ENCODE assay signal across 30 mouse cellular contexts in the genomic region with DNA sequence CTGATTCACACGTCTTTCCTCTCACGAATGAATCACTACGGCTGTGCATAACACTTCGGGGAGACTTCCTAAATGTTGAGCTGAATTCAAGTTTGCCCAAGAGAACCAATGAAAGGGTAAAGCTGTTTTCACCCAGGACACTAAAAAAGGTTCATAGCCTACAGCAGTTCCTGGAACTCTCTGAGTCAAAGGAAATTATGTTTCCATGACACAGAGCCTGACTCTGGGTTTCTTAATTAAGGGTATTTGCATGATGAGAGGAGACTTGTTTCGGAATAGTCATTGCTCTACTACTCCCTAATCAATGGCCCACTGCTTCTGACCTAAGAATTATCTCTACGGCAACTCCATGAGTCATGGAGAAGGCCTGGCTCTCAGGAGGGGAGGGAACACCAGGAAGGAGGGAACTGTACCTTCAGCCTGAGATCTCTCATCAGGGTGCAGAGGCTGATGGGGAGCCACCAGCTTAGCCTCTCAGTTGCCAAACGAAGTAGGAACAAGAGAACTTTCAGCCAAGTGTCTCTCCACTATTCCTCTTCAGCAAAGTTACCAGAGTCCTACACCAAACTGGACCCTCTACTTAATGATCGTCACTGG.
A peak's percentile ranks its signal among the peaks of the same experiment; 100 is the strongest.
DNase-seq lines count a peak whose midpoint lies in the region; ATAC-seq and TF ChIP-seq lines count a peak whose summit lies in the region.
"Had no signal": no experiment of that assay in that cellular context is flagged by ENCODE, and none has a peak within 500 bp of the region (broad histone marks: within the 10 kb centered on the region; RNA-seq: fewer than 3 reads in every experiment).

No protein-coding gene starts in this region.

- no peak overlapping the region for H3K4me3 ChIP-seq in heart, embryonic 10.5 days
- no peak overlapping the region for H3K4me3 ChIP-seq in limb, embryonic 10.5 days
- H3K4me3 ChIP-seq in liver, postnatal 0 days (ENCODE audit: low read depth, low read length), result no peak overlapping the region
- H3K4me3 ChIP-seq: embryonic facial prominence, embryonic 12.5 days; hindbrain, embryonic 13.5 days; limb, embryonic 15.5 days; liver, embryonic 13.5 days; midbrain, embryonic 10.5 days; midbrain, embryonic 15.5 days had no signal

- no peaks in the 10 kb centered on the region for H3K9me3 ChIP-seq in heart, embryonic 10.5 days
- no peaks in the 10 kb centered on the region for H3K9me3 ChIP-seq in limb, embryonic 10.5 days (replicated peaks)
- H3K9me3 ChIP-seq in liver, postnatal 0 days (ENCODE audit: low read length), result no peaks in the 10 kb centered on the region
- H3K9me3 ChIP-seq: embryonic facial prominence, embryonic 12.5 days; G1E; hindbrain, embryonic 13.5 days; limb, embryonic 15.5 days; liver, embryonic 13.5 days; midbrain, embryonic 10.5 days; midbrain, embryonic 15.5 days had no signal

- ATAC-seq in Patski, result peak; percentile 45
- ATAC-seq in liver, postnatal 0 days, result no peak
- ATAC-seq: forebrain, postnatal 0 days; midbrain, embryonic 15.5 days had no signal

- no peak overlapping the region for H3K9ac ChIP-seq in liver, postnatal 0 days (replicated peaks)
- H3K9ac ChIP-seq: embryonic facial prominence, embryonic 12.5 days; forebrain, postnatal 0 days; hindbrain, embryonic 13.5 days; limb, embryonic 15.5 days; liver, embryonic 13.5 days; lung, embryonic 14.5 days; midbrain, embryonic 15.5 days had no signal

- H3K27ac ChIP-seq in heart, embryonic 10.5 days, result no peak overlapping the region
- H3K27ac ChIP-seq in limb, embryonic 10.5 days, result no peak overlapping the region
- no peak overlapping the region for H3K27ac ChIP-seq in liver, postnatal 0 days (ENCODE audit: low read depth)
- H3K27ac ChIP-seq: embryonic facial prominence, embryonic 12.5 days; hindbrain, embryonic 13.5 days; limb, embryonic 15.5 days; liver, embryonic 13.5 days; midbrain, embryonic 10.5 days; midbrain, embryonic 15.5 days had no signal

- 0 out of 2 replicates have a peak, but pooled peaks cover 6% of the 10 kb centered on the region for H3K4me1 ChIP-seq in heart, embryonic 10.5 days
- peaks cover 13% of the 10 kb centered on the region for H3K4me1 ChIP-seq in limb, embryonic 10.5 days
- H3K4me1 ChIP-seq in liver, postnatal 0 days (ENCODE audit: insufficient read depth), result no peaks in the 10 kb centered on the region
- H3K4me1 ChIP-seq: embryonic facial prominence, embryonic 12.5 days; limb, embryonic 15.5 days; liver, embryonic 13.5 days; midbrain, embryonic 15.5 days had no signal

- H3K36me3 ChIP-seq in heart, embryonic 10.5 days, result no peaks in the 10 kb centered on the region
- H3K36me3 ChIP-seq in limb, embryonic 10.5 days, result no peaks in the 10 kb centered on the region
- H3K36me3 ChIP-seq in liver, postnatal 0 days (replicated peaks; ENCODE audit: insufficient read depth, low read length), result no peaks in the 10 kb centered on the region
- H3K36me3 ChIP-seq: embryonic facial prominence, embryonic 12.5 days; G1E; hindbrain, embryonic 13.5 days; limb, embryonic 15.5 days; liver, embryonic 13.5 days; midbrain, embryonic 10.5 days; midbrain, embryonic 15.5 days had no signal

- in situ Hi-C loops in Patski (cut with MboI; ENCODE audit: low pct_unique_long_range_greater_than_20kb), result no loop called here

- no peak for TF ChIP-seq EP300 in liver, postnatal 0 days (IDR thresholded peaks at IDR 0.05; ENCODE audit: low read depth)

- peak; percentile 36 for DNase-seq in heart, embryonic 10.5 days (ENCODE audit: low spot score)
- no peak for DNase-seq in heart, postnatal 36 days
- DNase-seq in CD4-positive, CD25-positive, alpha-beta regulatory T cell, adult 2 months (ENCODE audit: low read depth, low spot score), result peak; percentile 17
- DNase-seq in Patski (ENCODE audit: low read depth, low spot score), result no peak
- DNase-seq in limb, embryonic 10.5 days (ENCODE audit: low spot score), result peak; percentile 14
- DNase-seq in frontal cortex, postnatal 25 days (ENCODE audit: low spot score in 2 of 2), result no peak
- DNase-seq in liver, postnatal 0 days, result no peak
- DNase-seq in cerebellum, postnatal 36 days, result no peak
- DNase-seq: adrenal gland, adult 2 months; cerebellum, adult 8-10 months; embryo, embryonic 11 days; forebrain, postnatal 0 days; gastrocnemius, postnatal 10 days; heart, postnatal 4 days; kidney, adult 2 months; kidney, postnatal 4 days; layer of hippocampus, postnatal 36 days; left cerebral cortex, postnatal 4 days; liver, embryonic 13.5 days; lung, embryonic 14.5 days; lung, postnatal 14 days; thymus, adult 2 months; thymus, postnatal 36 days had no signal

- no peaks in the 10 kb centered on the region for H3K27me3 ChIP-seq in heart, embryonic 10.5 days (ENCODE audit: insufficient read depth, poor library complexity, severe bottlenecking)
- H3K27me3 ChIP-seq in Patski, result no peaks in the 10 kb centered on the region
- H3K27me3 ChIP-seq in limb, embryonic 10.5 days (ENCODE audit: low read depth, poor library complexity, severe bottlenecking), result peaks cover 8% of the 10 kb centered on the region; the same call in 1 of the 2 replicates
- H3K27me3 ChIP-seq in liver, postnatal 0 days (ENCODE audit: insufficient read depth, low read length), result no peaks in the 10 kb centered on the region
- H3K27me3 ChIP-seq: embryonic facial prominence, embryonic 12.5 days; hindbrain, embryonic 13.5 days; limb, embryonic 15.5 days; liver, embryonic 13.5 days; midbrain, embryonic 15.5 days had no signal

- POLR2A ChIA-PET in Patski (lab: Charles Lee), result interaction anchor here (0.6 kb wide), 1 partner anchor 209 kb away, joined by 8 read pairs; no protein-coding TSS in a partner anchor

- CTCF ChIA-PET in Patski (lab: Charles Lee), result no interaction called here

- intact Hi-C loops in heart, postnatal 36 days (cut with DNase I), result no loop called here

- H3K4me2 ChIP-seq in liver, postnatal 0 days (ENCODE audit: low read depth, low read length), result no peak overlapping the region
- H3K4me2 ChIP-seq: embryonic facial prominence, embryonic 12.5 days; heart, embryonic 11.5 days; hindbrain, embryonic 13.5 days; limb, embryonic 15.5 days; liver, embryonic 13.5 days; lung, embryonic 14.5 days; midbrain, embryonic 15.5 days had no signal

- WGBS in heart, embryonic 10.5 days, result 80% methylated on average over 8 of the region's 8 CpGs
- WGBS in limb, embryonic 10.5 days, result 90% methylated on average over 8 of the region's 8 CpGs
- WGBS in liver, postnatal 0 days (ENCODE audit: insufficient replicate concordance), result 75% methylated on average over 8 of the region's 8 CpGs

- TF ChIP-seq CTCF in Patski (IDR thresholded peaks at IDR 0.05), result no peak
- TF ChIP-seq CTCF in liver, postnatal 0 days (IDR thresholded peaks at IDR 0.05; ENCODE audit: low read depth), result no peak

Comparison
In these comparisons a context has a peak if more than half of its experiments do, and no peak if none do; other contexts are left out.
1. DNase-seq: peak in heart, embryonic 10.5 days (single experiment), CD4-positive, CD25-positive, alpha-beta regulatory T cell, adult 2 months (single experiment) and limb, embryonic 10.5 days (single experiment); none in heart, postnatal 36 days (0 of 2), Patski (single experiment), frontal cortex, postnatal 25 days (0 of 2), liver, postnatal 0 days (single experiment) and cerebellum, postnatal 36 days (0 of 2).